Mouse (Mus musculus): ENCODE results near the gene Tspo. TPM values are rescaled to one million over a fixed set of nuclear protein-coding genes. Genes with fewer than 3 reads are reported as not detected.
A peak's percentile ranks its signal among the peaks of the same experiment; 100 is the strongest.

The Tspo gene
- polyA plus RNA-seq, 1 experiment from 2014 or later, result 320 TPM

DNA sequence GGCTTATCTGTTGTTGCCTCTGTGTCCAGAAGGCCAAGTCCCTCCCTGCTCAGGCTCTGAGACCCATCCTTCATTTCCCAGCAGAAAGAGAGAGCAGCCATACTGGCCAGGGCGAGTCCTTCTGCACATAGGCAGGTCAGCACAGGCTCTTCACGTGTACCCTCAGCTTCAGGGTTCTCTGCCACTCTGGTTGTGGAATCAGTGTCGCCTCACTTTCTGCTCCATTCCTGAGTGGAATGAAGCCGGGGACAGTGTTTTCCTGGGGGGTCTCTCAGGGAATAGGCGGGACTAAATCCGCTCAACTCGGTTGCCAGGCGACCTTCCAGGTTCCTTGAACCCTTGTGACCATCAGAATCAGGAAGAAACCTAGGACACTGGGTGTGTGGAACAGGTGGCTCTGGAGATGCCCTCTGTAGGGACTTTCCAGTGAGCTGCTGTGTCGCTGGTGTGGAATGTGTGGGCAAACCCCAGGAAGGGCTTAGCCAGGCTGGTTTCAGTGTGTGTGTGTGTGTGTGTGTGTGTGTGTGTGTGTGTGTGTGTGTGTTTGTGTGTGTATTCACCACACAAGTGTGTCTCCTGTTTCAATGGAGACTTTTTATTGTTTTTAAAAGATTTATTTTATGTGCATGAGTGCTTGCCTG, 21.6 kb upstream of the Tspo start:
- DNase-seq (ENCODE audit: low spot score), result no peak

- DNase-seq (ENCODE audit: low spot score), result no peak
These were observed 17.4 kb upstream of the Tspo start for GRCm38 (mm10) chr15:83546029-83546428.

GRCm38 (mm10) chr15:83547144-83547543, 16.2 kb upstream of the Tspo start:
- no peak for DNase-seq (ENCODE audit: low spot score)

- DNase-seq (ENCODE audit: low spot score), result no peak
These were observed 13.3 kb upstream of the Tspo start for GRCm38 (mm10) chr15:83550137-83550536.

DNA sequence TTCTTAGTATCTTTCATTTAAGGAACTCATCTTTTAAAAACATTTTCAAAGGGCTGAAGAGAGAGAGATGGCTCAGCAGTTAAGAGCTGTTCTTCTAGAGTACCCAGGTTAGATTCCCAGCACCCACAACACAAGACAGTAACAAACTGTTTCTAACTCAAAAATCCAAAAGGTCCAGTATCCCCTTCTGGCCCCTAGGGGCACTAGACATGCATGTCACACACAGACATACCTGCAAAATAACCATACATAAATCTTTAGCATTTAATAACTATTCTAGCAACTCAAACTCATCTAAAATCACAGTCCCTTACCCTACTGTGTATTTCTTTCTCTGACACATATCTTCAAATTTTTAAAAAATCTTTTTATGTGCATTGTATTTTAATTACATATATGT, 9.6 kb upstream of the Tspo start:
- DNase-seq (ENCODE audit: low spot score), result peak; percentile 30

- DNase-seq (ENCODE audit: low spot score), result peak; percentile 93
These were observed 8.0 kb upstream of the Tspo start for GRCm38 (mm10) chr15:83555161-83555974.

DNA sequence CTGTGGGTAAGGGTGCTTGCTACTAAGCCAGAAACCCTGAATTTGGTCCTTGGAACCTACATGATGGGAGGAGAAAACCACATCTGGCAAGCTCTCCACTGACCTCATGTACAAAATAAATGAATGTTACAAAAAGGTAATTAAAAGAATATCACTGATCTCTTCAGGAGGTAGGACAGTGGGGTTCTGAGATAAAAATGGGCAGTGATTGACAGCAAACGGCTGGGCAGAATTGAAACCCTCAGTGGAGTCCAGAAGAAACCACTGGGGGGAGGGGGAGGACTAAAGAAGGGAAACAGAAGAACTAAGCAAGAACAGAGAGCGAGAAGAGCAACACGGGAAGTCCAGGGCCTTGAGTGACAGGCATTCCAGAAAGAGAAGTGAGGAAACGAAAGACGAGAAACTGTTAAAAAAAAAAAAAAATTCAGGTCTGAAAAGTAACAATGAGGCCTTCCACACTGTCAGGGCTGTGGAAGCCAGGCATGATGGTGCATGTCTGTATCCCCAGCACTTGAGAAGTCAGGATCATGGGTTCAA, 2.4 kb upstream of the Tspo start:
- DNase-seq (ENCODE audit: low spot score), result no peak

DNA sequence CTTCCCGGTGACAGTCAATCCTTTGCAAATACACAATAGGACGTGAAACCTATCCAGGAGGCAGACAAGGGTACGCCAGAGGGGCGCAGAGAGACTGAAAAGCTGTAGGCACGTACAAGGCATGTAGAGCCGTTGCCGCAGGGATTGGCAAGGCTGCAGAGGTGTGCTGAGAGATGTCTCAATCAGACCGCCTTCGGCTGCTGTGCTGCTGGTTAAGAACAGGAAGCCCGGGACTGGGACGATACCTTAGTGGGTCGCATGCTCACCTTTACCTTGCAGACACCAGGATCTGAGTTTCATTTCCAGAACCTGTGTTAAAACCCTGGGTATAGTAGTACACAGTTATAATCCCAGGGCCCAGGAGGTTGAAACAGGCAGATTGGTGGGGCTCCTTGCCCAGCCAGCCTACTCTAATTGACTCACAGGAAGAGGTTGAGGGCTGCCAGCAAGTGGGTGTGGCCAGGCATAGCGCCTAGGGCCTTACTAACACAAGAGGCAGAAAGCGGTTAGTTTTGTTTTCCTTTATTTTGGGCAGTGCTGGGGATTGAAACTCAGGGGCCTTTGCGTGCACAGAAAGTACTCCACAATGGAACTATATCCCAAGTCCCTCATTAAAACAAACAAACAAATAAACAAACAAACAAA, 644 bp upstream of the Tspo start:
- peak; percentile 83 for DNase-seq (ENCODE audit: low spot score)

- DNase-seq (ENCODE audit: low spot score), result peak; percentile 50
These were observed 662 bp downstream of the Tspo start for GRCm38 (mm10) chr15:83563857-83564651.

GRCm38 (mm10) chr15:83565434-83565833, 2.0 kb downstream of the Tspo start:
- DNase-seq (ENCODE audit: low spot score), result no peak

DNA sequence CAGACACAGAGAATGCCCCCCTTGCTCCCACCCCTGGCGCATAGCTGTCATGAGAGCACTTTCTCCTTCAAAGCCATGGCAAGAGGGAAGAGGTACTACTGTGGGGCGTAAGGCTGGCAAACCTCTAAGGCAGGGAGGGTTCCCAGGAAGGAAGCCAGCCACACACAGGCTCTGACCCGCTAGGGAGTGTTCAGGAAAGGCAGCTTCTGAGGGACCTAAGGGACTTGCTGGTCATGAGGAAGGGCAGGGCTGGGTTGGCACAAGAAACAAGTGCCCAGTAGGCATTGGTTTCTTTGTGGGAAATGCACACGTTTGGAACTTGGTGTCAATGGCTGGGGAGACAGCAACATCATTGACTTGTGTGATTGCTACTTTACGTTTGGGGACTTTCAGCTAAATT, 2.6 kb downstream of the Tspo start:
- no peak for DNase-seq (ENCODE audit: low spot score)

- no peak for DNase-seq (ENCODE audit: low spot score)
These were observed 4.3 kb downstream of the Tspo start for GRCm38 (mm10) chr15:83567728-83568127.

GRCm38 (mm10) chr15:83568544-83568943, 5.2 kb downstream of the Tspo start:
- no peak for DNase-seq (ENCODE audit: low spot score)

DNA sequence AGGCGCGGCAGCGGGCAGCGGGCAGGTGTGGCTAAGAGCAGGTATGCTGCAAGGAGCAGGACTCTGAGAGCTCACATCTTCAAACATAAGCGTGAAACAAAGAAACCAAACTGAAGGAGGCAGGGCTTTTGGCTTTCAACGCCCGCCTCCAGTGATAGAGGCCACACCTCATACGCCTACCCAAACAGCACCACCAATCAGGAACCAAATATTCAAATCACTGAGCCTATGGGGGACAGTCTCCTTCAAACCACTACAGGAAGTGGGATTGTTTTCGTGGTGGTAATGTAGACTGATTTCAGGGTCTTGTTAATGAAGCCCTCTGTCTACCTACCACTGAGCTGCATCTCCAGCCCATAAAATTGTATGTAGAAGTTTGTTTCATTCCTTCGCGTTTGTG, 6.3 kb downstream of the Tspo start:
- DNase-seq (ENCODE audit: low spot score), result peak; percentile 67

GRCm38 (mm10) chr15:83570641-83571040, 7.2 kb downstream of the Tspo start:
- DNase-seq (ENCODE audit: low spot score), result peak; percentile 46

DNA sequence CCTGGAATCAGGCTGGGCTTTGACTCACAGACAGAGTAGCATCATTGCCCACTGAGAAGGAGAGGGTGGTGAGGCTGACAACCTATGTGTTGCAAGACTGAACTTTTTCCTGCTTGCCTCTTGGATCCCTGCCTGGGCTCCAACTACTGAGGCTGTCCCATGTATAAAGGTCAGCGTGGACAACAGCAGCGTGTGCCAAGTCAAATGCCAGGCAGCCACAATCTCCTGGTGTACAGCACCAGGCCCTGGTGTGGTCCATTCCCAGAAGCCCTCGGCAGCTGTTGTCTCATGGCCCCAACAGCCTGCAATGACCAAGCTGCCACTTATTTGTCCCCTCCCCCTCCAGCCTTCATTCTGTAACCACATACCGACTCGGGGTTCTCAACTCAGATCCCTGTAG, 8.2 kb downstream of the Tspo start:
- no peak for DNase-seq (ENCODE audit: low spot score)

DNA sequence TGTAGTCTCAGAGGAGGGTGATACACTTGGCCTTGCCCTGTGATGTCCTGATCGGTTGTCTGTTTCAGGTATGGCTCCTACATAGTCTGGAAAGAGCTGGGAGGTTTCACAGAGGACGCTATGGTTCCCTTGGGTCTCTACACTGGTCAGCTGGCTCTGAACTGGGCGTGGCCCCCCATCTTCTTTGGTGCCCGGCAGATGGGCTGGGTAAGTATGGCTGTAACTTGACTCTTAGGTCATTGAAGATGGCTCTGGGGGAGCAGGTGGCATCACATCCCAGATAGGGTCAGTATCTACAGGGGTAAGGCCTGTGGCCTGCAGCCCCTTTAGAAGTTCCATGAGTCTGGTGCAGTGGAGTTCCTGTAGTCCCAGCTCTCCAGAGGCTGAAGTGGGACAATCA, 8.7 kb downstream of the Tspo start:
- no peak for DNase-seq (ENCODE audit: low spot score)

- DNase-seq (ENCODE audit: low spot score), result no peak
These were observed 10.2 kb downstream of the Tspo start for GRCm38 (mm10) chr15:83573606-83574005.

- no peak for DNase-seq (ENCODE audit: low spot score)
These were observed 11.4 kb downstream of the Tspo start for GRCm38 (mm10) chr15:83574731-83575351.

DNA sequence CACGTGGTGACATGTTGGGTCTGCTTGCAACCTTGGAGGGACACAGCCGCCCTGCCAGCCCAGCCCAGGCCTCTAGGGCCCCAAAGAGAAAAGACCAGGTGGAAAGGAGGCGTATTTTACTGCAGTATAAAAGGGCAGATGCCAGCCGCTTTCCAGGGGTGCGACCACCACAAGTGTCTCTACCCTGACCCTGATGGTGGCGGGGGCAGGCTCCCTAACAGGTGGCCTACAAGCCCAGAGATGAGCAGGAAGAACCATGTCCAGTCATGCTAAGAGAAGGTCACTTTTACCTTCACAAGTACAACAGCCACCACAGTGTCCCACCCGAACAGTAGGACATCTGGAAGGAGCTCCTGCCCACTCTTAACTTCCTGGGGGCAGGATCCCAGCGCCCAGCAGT, 12.2 kb downstream of the Tspo start:
- DNase-seq (ENCODE audit: low spot score), result no peak

- no peak for DNase-seq (ENCODE audit: low spot score)
These were observed 13.3 kb downstream of the Tspo start for GRCm38 (mm10) chr15:83576651-83577050.

Data from thymus, postnatal 0 days (tissue).